Mouse (Mus musculus) megakaryocyte, embryonic 14.5 days (primary cell): ENCODE measurements at regions not wholly inside any gene's neighbourhood (a gene's known extent, or its start where the extent isn't known, plus 50 kb on each side); places are given as distances from the start of the nearest gene placed in this dataset.

ENCODE experiments used
- FLI1 ChIP-seq: IDR thresholded peaks from 2 replicates; pipeline ENCODE4 v1.6.1; 2012; ENCODE audit warnings: low read length, inconsistent platforms, mixed read lengths
- GATA1 ChIP-seq: IDR thresholded peaks from 3 replicates; pipeline ENCODE4 v1.6.1; 2012; ENCODE audit warnings: mixed read lengths, low read length, inconsistent platforms, borderline replicate concordance

- no peak for TF ChIP-seq GATA1
- TF ChIP-seq FLI1 = no peak
Observed at GRCm38 (mm10) chr4:34234645-34235044, 184.7 kb upstream of the Spaca1 start.
